Mouse (Mus musculus) midbrain, embryonic 16.5 days (tissue): ENCODE data around the gene Whrn. TPM values are rescaled to one million over a fixed set of nuclear protein-coding genes. Genes with fewer than 3 reads are reported as not detected.
A peak's percentile ranks its signal among the peaks of the same experiment; 100 is the strongest.

ENCODE experiments used
- ATAC-seq: fragments of 200-750 bp; cut with Nextera tagmentation; 2 replicates; pipeline ENCODE4 v1.8.0; 2017; ENCODE audit warnings: moderate TSS enrichment
- H3K27ac ChIP-seq: fragments of 300-500 bp; sonication (generic); 2 replicates; pipeline ENCODE4 v1.5.1; 2014; ENCODE audit warnings: mild to moderate bottlenecking, low read length, mixed read lengths
- H3K27me3 ChIP-seq: fragments of 300-500 bp; sonication (generic); 2 replicates; pipeline ENCODE4 v1.6.1; 2014; ENCODE audit warnings: low read depth, low read length, mixed read lengths; ENCODE audit not compliant: control insufficient read depth, insufficient read depth
- H3K36me3 ChIP-seq: fragments of 300-500 bp; sonication (generic); 2 replicates; pipeline ENCODE4 v1.6.1; 2014; ENCODE audit warnings: mild to moderate bottlenecking, low read length, moderate library complexity, mixed read lengths; ENCODE audit not compliant: control insufficient read depth, insufficient read depth
- H3K4me1 ChIP-seq: fragments of 300-500 bp; sonication (generic); 2 replicates; pipeline ENCODE4 v1.6.1; 2014; ENCODE audit warnings: mild to moderate bottlenecking, low read length, mixed read lengths; ENCODE audit not compliant: control insufficient read depth, insufficient read depth
- H3K4me2 ChIP-seq: fragments of 300-500 bp; sonication (generic); 2 replicates; pipeline ENCODE4 v1.6.1; 2014; ENCODE audit warnings: mild to moderate bottlenecking, low read length, mixed read lengths
- H3K4me3 ChIP-seq: fragments of 300-500 bp; sonication (generic); 2 replicates; pipeline ENCODE4 v1.5.1; 2014; ENCODE audit warnings: low read depth, mild to moderate bottlenecking, low read length, moderate library complexity, mixed read lengths
- H3K9ac ChIP-seq: fragments of 300-500 bp; sonication (generic); 2 replicates; pipeline ENCODE4 v1.6.1; 2014; ENCODE audit warnings: low read depth, low read length, mixed read lengths
- H3K9me3 ChIP-seq: fragments of 300-500 bp; sonication (generic); replicated peaks from 2 replicates; pipeline ENCODE4 v1.6.1; 2014; ENCODE audit warnings: mild to moderate bottlenecking, low read length, mixed read lengths; ENCODE audit not compliant: control insufficient read depth, poor library complexity, severe bottlenecking
- WGBS: fragments of 180-500 bp; shearing (Covaris S2); extraction: QIAGEN DNeasy Blood & Tissue Kit; methylation state at CpG from one replicate; pipeline ENCODE4 v1.1.7; 2014; 5-methylcytosine and 5-hydroxymethylcytosine counted together
- polyA plus RNA-seq: library from polyadenylated mRNA; unstranded; fragments of >200 nt; fragmentation: Nextera tagmentation; extraction: Ambion mirVana; gene quantifications from 2 replicates; pipeline ENCODE4 v1.2.1, GENCODE M21; 2015

The Whrn gene
- polyA plus RNA-seq, 1 experiment from 2014 or later: 4.9 TPM

DNA sequence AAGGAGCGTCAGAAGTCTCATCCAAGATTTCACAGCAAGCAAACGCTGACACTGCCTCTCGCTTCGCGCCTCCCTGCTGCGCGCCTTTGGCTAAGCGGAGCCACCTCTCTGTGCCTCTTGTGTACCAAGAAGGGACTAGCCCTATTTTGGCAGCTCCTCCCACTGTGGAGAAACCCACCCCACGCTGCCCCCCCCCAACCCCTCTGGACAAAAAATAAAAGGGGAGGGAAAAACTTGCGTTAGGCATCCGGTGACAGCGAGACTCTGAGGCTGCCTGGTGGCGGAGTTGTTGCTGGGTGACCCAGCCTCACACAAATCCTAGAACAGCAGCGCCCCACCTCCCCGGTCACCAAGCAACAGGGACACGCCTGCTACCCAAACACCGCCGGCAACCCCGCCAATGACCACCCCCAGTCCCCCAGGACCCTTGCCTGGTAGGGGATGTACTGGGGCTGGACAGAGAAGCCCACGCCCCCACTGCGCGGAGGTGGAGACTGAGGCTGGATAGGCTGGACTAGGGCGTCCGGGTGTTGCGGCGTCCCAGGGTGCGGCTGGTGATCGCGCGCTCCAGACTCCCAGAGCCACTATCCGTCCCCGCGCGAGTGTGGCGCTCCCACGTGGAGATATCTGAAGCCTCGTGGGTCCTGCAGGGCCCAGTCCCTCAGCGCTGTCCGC, 85.7 kb downstream of the Whrn start:
- WGBS: under 1% methylated on average over 39 of the region's 39 CpGs
- no peaks in the 10 kb centered on the region for H3K36me3 ChIP-seq

DNA sequence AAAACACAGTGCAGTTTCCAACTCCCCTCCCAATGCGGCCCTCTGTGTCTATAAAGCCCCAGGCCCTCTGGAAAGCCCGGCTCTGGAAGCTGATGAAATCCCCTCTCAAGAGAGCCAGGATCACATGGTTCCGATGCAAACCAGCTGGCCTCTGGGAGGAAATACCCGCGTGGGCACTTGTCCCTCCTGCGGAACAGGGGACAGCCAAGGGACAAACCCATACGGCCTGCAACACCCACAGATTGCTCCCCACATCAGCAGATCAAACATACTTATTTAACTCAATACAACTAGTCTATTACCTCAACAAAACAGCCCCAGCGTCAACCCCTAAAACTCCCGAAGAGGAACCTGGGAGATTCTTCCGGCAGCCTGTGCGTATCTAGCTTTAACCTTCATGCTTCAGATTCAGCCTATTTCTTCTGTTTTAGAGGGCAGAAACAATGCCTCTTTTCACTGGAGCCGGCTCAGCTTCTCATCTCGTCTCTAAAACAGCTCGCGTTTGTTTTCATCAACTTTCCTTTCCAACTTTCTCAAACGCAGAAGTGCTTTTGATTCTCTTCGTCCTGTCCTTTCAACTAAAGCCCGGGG, 86.4 kb downstream of the Whrn start:
- H3K36me3 ChIP-seq: no peaks in the 10 kb centered on the region
- under 1% methylated on average over 18 of the region's 18 CpGs for WGBS
- H3K4me2 ChIP-seq: peak overlapping the region; percentile 100
- H3K4me1 ChIP-seq: peaks cover 25% of the 10 kb centered on the region
- peak overlapping the region; percentile 59 for H3K4me3 ChIP-seq
- H3K27ac ChIP-seq: peak overlapping the region; percentile 63
- peak overlapping the region; percentile 73 for H3K9ac ChIP-seq
- ATAC-seq: no peak
- no peaks in the 10 kb centered on the region for H3K27me3 ChIP-seq
- no peaks in the 10 kb centered on the region for H3K9me3 ChIP-seq

More for the DNA sequence above, 85.7 kb downstream of the Whrn start:
- H3K9me3 ChIP-seq: no peaks in the 10 kb centered on the region
- H3K4me2 ChIP-seq: peak overlapping the region; percentile 100
- H3K4me1 ChIP-seq: peaks cover 22% of the 10 kb centered on the region
- H3K27ac ChIP-seq: peak overlapping the region; percentile 63
- ATAC-seq: peak; percentile 73
- no peaks in the 10 kb centered on the region for H3K27me3 ChIP-seq
- peak overlapping the region; percentile 73 for H3K9ac ChIP-seq
- peak overlapping the region; percentile 59 for H3K4me3 ChIP-seq

DNA sequence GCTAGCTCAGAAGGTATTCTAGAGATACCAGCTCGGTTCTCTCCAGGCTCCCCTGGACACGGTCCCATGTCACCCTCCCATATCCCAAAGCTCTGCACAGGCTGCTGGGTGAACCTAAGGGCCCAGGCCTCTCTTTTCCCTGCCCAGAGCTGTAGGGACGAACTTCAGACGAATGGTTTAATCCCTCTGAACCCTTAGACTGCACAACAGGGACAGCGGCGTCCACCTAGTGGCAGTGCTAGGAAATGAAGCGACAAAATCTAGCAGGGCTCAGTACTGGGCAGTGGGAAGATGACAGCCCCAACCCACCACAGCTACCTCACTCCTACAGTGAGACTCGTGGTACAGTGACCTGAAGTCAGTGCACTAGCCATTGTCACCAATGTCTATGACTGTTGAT, 87.1 kb downstream of the Whrn start:
- Histone ChIP-seq H3K36me3 (no peaks in the 10 kb centered on the region), H3K27ac (0 out of 2 replicates have a peak overlapping the region, but pooled peaks have one; percentile 43), H3K4me3 (peak overlapping the region; percentile 59; the same call in 1 of the 2 replicates), H3K27me3 (no peaks in the 10 kb centered on the region), H3K9me3 (no peaks in the 10 kb centered on the region), H3K9ac (no peak overlapping the region), H3K4me1 (peaks cover 32% of the 10 kb centered on the region), H3K4me2 (peak overlapping the region; percentile 100)
- 4% methylated on average over 8 of the region's 8 CpGs for WGBS
- peak; percentile 52 for ATAC-seq

DNA sequence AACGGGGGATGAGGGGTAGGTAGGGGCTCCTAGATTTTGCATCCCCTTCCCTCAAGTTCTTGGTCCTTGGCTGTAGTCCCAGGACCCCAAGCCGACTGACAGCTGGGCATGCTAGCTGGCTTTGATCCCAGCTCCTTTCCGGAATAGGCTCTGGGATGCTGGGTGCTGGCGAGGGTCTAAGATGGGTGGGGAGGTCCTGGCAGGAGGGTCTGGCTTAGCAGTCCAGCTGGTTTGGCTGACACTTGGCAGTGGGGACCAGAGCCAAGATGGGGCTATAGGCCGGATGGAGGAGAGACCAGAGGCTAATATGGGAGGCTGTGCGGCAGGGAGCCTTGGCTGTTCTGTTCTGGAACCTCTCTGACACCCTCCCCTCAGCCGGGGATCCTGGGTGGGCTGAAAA, 87.5 kb downstream of the Whrn start:
- Histone ChIP-seq H3K27ac (0 out of 2 replicates have a peak overlapping the region, but pooled peaks have one; percentile 43), H3K27me3 (no peaks in the 10 kb centered on the region), H3K4me1 (peaks cover 36% of the 10 kb centered on the region), H3K9me3 (no peaks in the 10 kb centered on the region), H3K9ac (no peak overlapping the region), H3K4me2 (peak overlapping the region; percentile 100; the same call in 1 of the 2 replicates), H3K36me3 (no peaks in the 10 kb centered on the region), H3K4me3 (no peak overlapping the region)
- peak; percentile 15 for ATAC-seq
- 41% methylated on average over 7 of the region's 7 CpGs for WGBS

DNA sequence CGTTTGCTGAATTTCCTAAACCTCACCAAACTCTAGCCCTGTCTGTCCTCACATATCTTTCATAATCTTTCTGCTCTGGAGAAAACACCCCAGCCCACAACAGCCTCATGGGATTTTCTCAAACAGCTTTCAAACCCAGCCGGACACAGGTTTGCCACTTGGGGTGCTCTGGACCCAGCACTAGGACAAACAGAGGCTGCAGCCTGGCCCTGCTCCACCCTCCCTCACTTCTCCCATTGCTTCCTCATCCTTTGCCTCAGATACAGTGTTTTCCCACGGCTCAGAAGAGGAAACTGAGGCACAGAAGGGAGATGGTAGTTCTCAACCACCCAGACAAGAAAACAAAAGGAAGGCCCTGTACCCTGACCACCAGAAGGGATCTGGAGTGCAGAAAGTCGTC, 90.1 kb downstream of the Whrn start:
- Histone ChIP-seq H3K27me3 (no peaks in the 10 kb centered on the region), H3K9me3 (no peaks in the 10 kb centered on the region), H3K4me2 (no peak overlapping the region), H3K4me3 (no peak overlapping the region), H3K36me3 (no peaks in the 10 kb centered on the region), H3K4me1 (peaks cover 43% of the 10 kb centered on the region), H3K9ac (no peak overlapping the region), H3K27ac (no peak overlapping the region)
- WGBS: 64% methylated on average over 4 of the region's 4 CpGs
- ATAC-seq: no peak

DNA sequence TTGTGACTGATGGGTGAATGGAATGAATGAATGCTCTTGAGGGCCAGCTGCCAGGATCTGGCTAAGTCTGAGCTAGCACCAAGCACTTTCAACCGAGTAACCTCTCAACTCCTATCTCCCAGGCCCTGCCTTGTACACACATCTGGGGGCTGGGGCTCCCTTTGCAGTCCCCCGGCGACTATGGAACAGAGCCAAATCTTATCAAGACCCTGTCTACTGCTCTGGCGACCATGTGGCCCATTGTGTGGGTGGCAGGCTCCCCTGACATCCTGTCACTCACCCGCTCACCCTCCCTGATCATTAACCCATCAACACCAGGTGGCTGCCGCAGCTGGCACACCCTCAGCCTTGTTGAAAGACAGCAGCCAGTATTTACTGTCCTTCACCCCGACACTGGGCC, 90.7 kb downstream of the Whrn start:
- no peak for ATAC-seq
- no peak overlapping the region for H3K27ac ChIP-seq
- 14% methylated on average over 7 of the region's 7 CpGs for WGBS
- H3K9me3 ChIP-seq: no peaks in the 10 kb centered on the region
- no peak overlapping the region for H3K4me2 ChIP-seq
- H3K9ac ChIP-seq: no peak overlapping the region
- peaks cover 42% of the 10 kb centered on the region for H3K4me1 ChIP-seq
- H3K27me3 ChIP-seq: no peaks in the 10 kb centered on the region
- H3K4me3 ChIP-seq: no peak overlapping the region
- H3K36me3 ChIP-seq: no peaks in the 10 kb centered on the region

DNA sequence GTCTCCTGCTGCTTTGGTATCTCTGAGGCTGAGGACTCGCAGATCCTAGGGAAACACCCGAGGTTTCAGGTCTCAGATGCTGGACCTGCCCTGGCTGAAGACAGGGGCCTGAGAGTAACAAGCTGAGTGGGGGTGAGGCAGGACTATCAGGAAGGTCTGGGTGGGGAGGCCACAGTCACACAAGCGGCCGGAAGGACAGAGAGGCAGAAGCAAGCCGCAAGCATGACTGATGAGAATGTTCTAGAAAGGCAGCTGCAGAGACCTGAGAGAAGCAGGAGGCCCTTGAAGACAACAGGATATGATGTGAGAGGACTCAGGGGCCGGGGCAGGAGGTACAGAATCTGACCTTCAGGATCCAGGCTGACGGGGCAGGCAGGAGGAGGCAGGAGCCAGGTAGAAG, 91.6 kb downstream of the Whrn start:
- H3K27ac ChIP-seq: no peak overlapping the region; the same call in 1 of the 2 replicates
- 87% methylated on average over 7 of the region's 7 CpGs for WGBS

DNA sequence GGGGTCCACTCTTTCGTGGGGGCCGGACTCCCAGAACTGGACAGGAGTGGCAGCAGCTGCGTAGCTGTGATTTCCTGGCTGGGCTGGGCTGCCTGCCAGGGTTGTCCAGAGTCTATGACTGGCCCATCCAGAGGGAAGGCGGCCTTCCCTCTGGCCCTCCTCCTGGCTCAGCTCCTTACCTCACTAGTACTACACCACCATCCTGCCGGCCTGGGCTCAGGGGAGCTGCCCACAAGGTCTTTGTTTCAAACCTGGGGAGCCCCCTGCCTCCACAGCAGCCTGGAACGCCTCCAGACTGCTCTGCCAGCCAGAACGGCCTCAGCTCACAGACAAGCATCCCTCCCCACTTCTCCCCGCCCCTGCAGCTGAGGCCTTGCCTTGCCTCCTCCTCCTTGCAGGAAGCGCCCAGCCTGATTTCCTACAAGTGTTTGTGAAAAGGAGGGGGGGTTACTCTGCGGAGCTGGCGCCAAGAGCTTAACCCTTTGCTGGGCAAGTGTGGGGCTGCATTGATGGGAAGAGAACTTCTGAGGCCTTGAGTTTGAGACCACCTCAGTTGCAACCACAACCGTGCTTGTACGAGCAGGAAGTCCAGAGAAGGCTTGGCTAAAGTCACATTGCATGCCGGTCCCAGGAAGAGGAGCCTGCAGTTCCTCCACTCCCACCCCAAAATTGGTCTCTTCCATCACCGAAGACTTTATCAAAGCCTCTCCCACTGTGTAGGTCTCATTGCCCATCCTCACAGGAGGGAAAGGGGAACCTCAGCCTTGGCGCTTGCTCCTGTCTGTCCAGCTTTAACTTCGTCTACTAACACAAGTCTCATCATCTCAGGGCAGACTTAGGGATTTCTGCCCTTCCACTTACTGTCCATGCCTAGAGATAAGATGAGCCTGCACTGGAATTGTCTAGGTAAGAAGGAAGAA, 92.5 kb downstream of the Whrn start, which contains the start of gene Akna:
Akna (minus strand) TSS at position 315 of the 920 bp plus-strand sequence.
- no peaks in the 10 kb centered on the region for H3K27me3 ChIP-seq
- peak within 1 kb of the TSS; percentile 33; the same call in 1 of the 2 replicates for H3K4me2 ChIP-seq
- no peaks in the 10 kb centered on the region for H3K9me3 ChIP-seq
- 8% methylated on average over 17 of the region's 17 CpGs for WGBS
- no peaks in the 10 kb centered on the region for H3K36me3 ChIP-seq
- no peak within 1 kb of the TSS for H3K9ac ChIP-seq
- H3K4me3 ChIP-seq: no peak within 1 kb of the TSS
- H3K27ac ChIP-seq: peak within 1 kb of the TSS; percentile 63
- peaks cover 28% of the 10 kb centered on the region for H3K4me1 ChIP-seq
- peak; percentile 73 for ATAC-seq

More for the DNA sequence above, 91.6 kb downstream of the Whrn start:
- no peak overlapping the region for H3K9ac ChIP-seq
- peaks cover 34% of the 10 kb centered on the region for H3K4me1 ChIP-seq
- no peaks in the 10 kb centered on the region for H3K27me3 ChIP-seq
- no peaks in the 10 kb centered on the region for H3K9me3 ChIP-seq
- no peak overlapping the region for H3K4me2 ChIP-seq
- no peak for ATAC-seq
- no peak overlapping the region for H3K4me3 ChIP-seq
- H3K36me3 ChIP-seq: no peaks in the 10 kb centered on the region
